Mouse (Mus musculus) bone marrow, adult 2 months (tissue): ENCODE measurements around the gene C1ql4.

Source experiments
- CTCF ChIP-seq: fragments of 200-500 bp; IDR thresholded peaks from 2 replicates; pipeline ENCODE4 v1.5.1; 2011; ENCODE audit warnings: low read length, control low read depth; ENCODE audit not compliant: control insufficient read depth, insufficient read depth
- POLR2A ChIP-seq: fragments of 200-500 bp; IDR thresholded peaks from 2 replicates; pipeline ENCODE4 v1.6.1; 2011; ENCODE audit warnings: low read depth, mild to moderate bottlenecking, control low read depth, low read length, borderline replicate concordance; ENCODE audit not compliant: control insufficient read depth

- TF ChIP-seq CTCF, result no peak
- no peak for TF ChIP-seq POLR2A
Measured at GRCm38 (mm10) chr15:99094631-99095270, 7.1 kb upstream of the C1ql4 start.
